15 mouse cellular contexts compared by ENCODE assay signal in the genomic region with DNA sequence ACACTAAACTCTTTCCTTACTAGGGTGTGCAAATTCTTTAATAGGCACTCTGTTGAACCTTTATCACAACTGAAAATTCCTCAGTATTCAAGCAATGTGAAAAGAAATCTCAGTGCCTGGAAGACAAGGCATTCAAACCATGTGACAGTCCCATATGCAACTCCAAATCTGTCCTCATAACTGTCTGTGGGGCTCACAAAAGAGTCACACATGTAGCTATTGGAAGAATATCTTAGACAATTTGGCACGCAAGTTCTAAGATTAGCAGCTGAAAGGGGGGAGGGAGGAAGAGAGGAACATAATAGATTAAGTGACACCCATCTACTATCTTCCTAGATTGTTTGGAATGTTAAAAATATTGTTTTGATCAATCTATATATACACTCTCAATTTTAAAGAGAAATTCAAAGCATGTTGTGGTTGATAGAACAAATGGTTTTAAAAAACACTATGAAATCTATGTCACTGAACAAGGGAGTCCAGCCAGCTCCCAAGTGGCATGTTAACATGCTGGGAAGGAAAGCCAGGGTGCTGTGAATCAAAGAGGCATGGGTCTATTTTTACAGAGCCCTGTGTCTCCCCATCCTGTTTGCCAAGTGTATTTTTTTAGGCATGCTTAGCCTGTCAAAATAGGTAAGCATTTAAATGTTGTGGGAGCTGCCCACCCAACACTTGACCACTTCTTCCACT.
"Had no signal": no experiment of that assay in that cellular context is flagged by ENCODE, and none has a peak within 500 bp of the region (broad histone marks: within the 10 kb centered on the region; RNA-seq: fewer than 3 reads in every experiment).

No protein-coding gene starts in this region.

- H3K9ac ChIP-seq: limb, embryonic 12.5 days; limb, embryonic 15.5 days; liver, embryonic 14.5 days; liver, postnatal 0 days; lung, embryonic 15.5 days had no signal

- H3K27me3 ChIP-seq: limb, embryonic 12.5 days; limb, embryonic 15.5 days; lung, embryonic 15.5 days had no signal

- H3K4me1 ChIP-seq: limb, embryonic 12.5 days; limb, embryonic 15.5 days; lung, embryonic 15.5 days had no signal

- H3K4me3 ChIP-seq: limb, embryonic 12.5 days; limb, embryonic 15.5 days; lung, embryonic 15.5 days had no signal

- H3K9me3 ChIP-seq: limb, embryonic 12.5 days; limb, embryonic 15.5 days; lung, embryonic 15.5 days had no signal

- H3K36me3 ChIP-seq: limb, embryonic 12.5 days; limb, embryonic 15.5 days; lung, embryonic 15.5 days had no signal

- H3K27ac ChIP-seq: limb, embryonic 12.5 days; limb, embryonic 15.5 days; liver, embryonic 14.5 days; lung, embryonic 15.5 days had no signal

- ATAC-seq: liver, postnatal 0 days had no signal

- DNase-seq: kidney, adult 9 months; kidney, postnatal 25 days; left cerebral cortex, postnatal 4 days; liver, postnatal 0 days; lung, postnatal 14 days; lung, postnatal 4 days; midbrain, embryonic 14.5 days; thymus, adult 18-20 months; thymus, postnatal 36 days had no signal

- H3K4me2 ChIP-seq: limb, embryonic 12.5 days; limb, embryonic 15.5 days; liver, embryonic 11.5 days; lung, embryonic 15.5 days; midbrain, embryonic 11.5 days had no signal
